In genomic region chr10:121261036-121261592, GRCm38 (mm10) we compare ENCODE assay signal across 24 mouse cellular contexts.
"Had no signal": no experiment of that assay in that cellular context is flagged by ENCODE, and none has a peak within 500 bp of the region (broad histone marks: within the 10 kb centered on the region; RNA-seq: fewer than 3 reads in every experiment).

No protein-coding gene starts in this region.

- H3K9ac ChIP-seq: heart, embryonic 12.5 days; hindbrain, embryonic 12.5 days; hindbrain, embryonic 14.5 days; intestine, embryonic 15.5 days; limb, embryonic 12.5 days had no signal

- H3K4me1 ChIP-seq: heart, embryonic 10.5 days; heart, embryonic 12.5 days; hindbrain, embryonic 12.5 days had no signal

- H3K4me2 ChIP-seq: heart, embryonic 12.5 days; hindbrain, embryonic 12.5 days; hindbrain, embryonic 14.5 days; intestine, embryonic 15.5 days; limb, embryonic 12.5 days had no signal

- H3K4me3 ChIP-seq: gastrocnemius, adult 2 months; heart, embryonic 10.5 days; heart, embryonic 12.5 days; hindbrain, embryonic 10.5 days; hindbrain, embryonic 12.5 days; intestine, embryonic 15.5 days; layer of hippocampus, adult 2 months; left cerebral cortex, adult 2 months; limb, embryonic 10.5 days; limb, embryonic 12.5 days had no signal

- H3K9me3 ChIP-seq: heart, embryonic 10.5 days; heart, embryonic 12.5 days; hindbrain, embryonic 10.5 days; hindbrain, embryonic 12.5 days; intestine, embryonic 15.5 days; limb, embryonic 10.5 days; limb, embryonic 12.5 days had no signal

- H3K27me3 ChIP-seq: hindbrain, embryonic 12.5 days; intestine, embryonic 15.5 days; limb, embryonic 12.5 days had no signal

- DNase-seq: gastrocnemius, adult 2 months; gastrocnemius, postnatal 10 days; gastrocnemius, postnatal 25 days; heart, adult 18-20 months; heart, postnatal 10 days; heart, postnatal 4 days; kidney, adult 18-20 months; kidney, adult 8-10 months; kidney, postnatal 10 days; kidney, postnatal 25 days; kidney, postnatal 4 days had no signal

- ATAC-seq: hindbrain, embryonic 16.5 days; inflammation-experienced regulatory T-cells, adult 6 months; intestine, embryonic 15.5 days; intestine, postnatal 0 days had no signal

- H3K27ac ChIP-seq: gastrocnemius, adult 2 months; heart, embryonic 10.5 days; hindbrain, embryonic 10.5 days; hindbrain, embryonic 12.5 days; hindbrain, embryonic 14.5 days; intestine, embryonic 15.5 days; layer of hippocampus, adult 2 months; left cerebral cortex, adult 2 months; limb, embryonic 10.5 days; limb, embryonic 12.5 days had no signal

- H3K36me3 ChIP-seq: heart, embryonic 10.5 days; heart, embryonic 12.5 days; intestine, embryonic 15.5 days; limb, embryonic 10.5 days; limb, embryonic 12.5 days had no signal
